Mouse (Mus musculus) midbrain, embryonic 15.5 days (tissue): ENCODE results near the gene Morn1. TPM values are rescaled to one million over a fixed set of nuclear protein-coding genes. Genes with fewer than 3 reads are reported as not detected.
A peak's percentile ranks its signal among the peaks of the same experiment; 100 is the strongest.

ENCODE experiments used
- ATAC-seq: fragments of 200-750 bp; cut with Nextera tagmentation; replicated peaks from 2 replicates; pipeline ENCODE4 v1.8.0; 2017; ENCODE audit warnings: moderate TSS enrichment
- H3K27ac ChIP-seq: fragments of 300-500 bp; sonication (generic); 2 replicates; pipeline ENCODE4 v1.5.1; 2015; ENCODE audit warnings: mild to moderate bottlenecking, inconsistent platforms
- H3K27me3 ChIP-seq: fragments of 300-500 bp; sonication (generic); replicated peaks from 2 replicates; pipeline ENCODE4 v1.6.1; 2015; ENCODE audit warnings: inconsistent platforms
- H3K36me3 ChIP-seq: fragments of 300-500 bp; sonication (generic); replicated peaks from 2 replicates; pipeline ENCODE4 v1.6.1; 2015; ENCODE audit warnings: inconsistent platforms
- H3K4me1 ChIP-seq: fragments of 300-500 bp; sonication (generic); 2 replicates; pipeline ENCODE4 v1.6.1; 2015; ENCODE audit warnings: inconsistent platforms
- H3K4me2 ChIP-seq: fragments of 300-500 bp; sonication (generic); 2 replicates; pipeline ENCODE4 v1.6.1; 2015; ENCODE audit warnings: inconsistent platforms, mild to moderate bottlenecking, moderate library complexity
- H3K4me3 ChIP-seq: fragments of 300-500 bp; sonication (generic); 2 replicates; pipeline ENCODE4 v1.5.1; 2015; ENCODE audit warnings: mild to moderate bottlenecking, inconsistent platforms
- H3K9ac ChIP-seq: fragments of 300-500 bp; sonication (generic); 2 replicates; pipeline ENCODE4 v1.6.1; 2015; ENCODE audit warnings: mild to moderate bottlenecking, inconsistent platforms
- H3K9me3 ChIP-seq: fragments of 300-500 bp; sonication (generic); 2 replicates; pipeline ENCODE4 v1.6.1; 2016; ENCODE audit warnings: inconsistent platforms
- WGBS: fragments of 180-500 bp; shearing (Covaris S2); methylation state at CpG from one replicate; pipeline ENCODE4 v1.1.7; 2015; ENCODE audit warnings: mixed read lengths; 5-methylcytosine and 5-hydroxymethylcytosine counted together
- polyA plus RNA-seq: library from polyadenylated mRNA; unstranded; fragments of >200 nt; fragmentation: Nextera tagmentation; extraction: Ambion mirVana; gene quantifications from 2 replicates; pipeline ENCODE4 v1.2.1, GENCODE M21; 2015

Morn1 gene
- polyA plus RNA-seq, 1 experiment from 2014 or later, result 8.2 TPM

- no peak overlapping the region for H3K4me2 ChIP-seq
- 0 out of 2 replicates have a peak, but pooled peaks cover 3% of the 10 kb centered on the region for H3K27me3 ChIP-seq
- ATAC-seq, result no peak
- no peak overlapping the region for H3K9ac ChIP-seq
- no peak overlapping the region for H3K4me3 ChIP-seq
- H3K9me3 ChIP-seq, result no peaks in the 10 kb centered on the region
- H3K4me1 ChIP-seq, result peaks cover 34% of the 10 kb centered on the region
- H3K36me3 ChIP-seq, result no peaks in the 10 kb centered on the region
- 70% methylated on average over 14 of the region's 14 CpGs for WGBS
- no peak overlapping the region for H3K27ac ChIP-seq
These were observed 59.9 kb downstream of the Morn1 start for GRCm38 (mm10) chr4:155146107-155146823.

GRCm38 (mm10) chr4:155148453-155148852 is 62.1 kb downstream of the Morn1 start:
- ATAC-seq, result no peak
- 87% methylated on average over 4 of the region's 4 CpGs for WGBS
- H3K27ac ChIP-seq, result no peak overlapping the region
- 0 out of 2 replicates have a peak, but pooled peaks cover 3% of the 10 kb centered on the region for H3K27me3 ChIP-seq
- no peak overlapping the region for H3K9ac ChIP-seq
- H3K4me3 ChIP-seq, result no peak overlapping the region
- no peak overlapping the region for H3K4me2 ChIP-seq
- no peaks in the 10 kb centered on the region for H3K36me3 ChIP-seq
- no peaks in the 10 kb centered on the region for H3K9me3 ChIP-seq
- peaks cover 35% of the 10 kb centered on the region for H3K4me1 ChIP-seq

- H3K27me3 ChIP-seq, result 0 out of 2 replicates have a peak, but pooled peaks cover 3% of the 10 kb centered on the region
- 83% methylated on average over 8 of the region's 8 CpGs for WGBS
- no peak overlapping the region for H3K4me2 ChIP-seq
- no peak for ATAC-seq
- peaks cover 29% of the 10 kb centered on the region for H3K4me1 ChIP-seq
- no peak overlapping the region for H3K9ac ChIP-seq
- H3K9me3 ChIP-seq, result no peaks in the 10 kb centered on the region
- no peaks in the 10 kb centered on the region for H3K36me3 ChIP-seq
- H3K4me3 ChIP-seq, result no peak overlapping the region
- H3K27ac ChIP-seq, result no peak overlapping the region
These were observed 62.7 kb downstream of the Morn1 start for GRCm38 (mm10) chr4:155148910-155149698.

- Histone ChIP-seq H3K4me1 (peaks cover 22% of the 10 kb centered on the region), H3K4me3 (no peak overlapping the region), H3K27me3 (0 out of 2 replicates have a peak, but pooled peaks cover 3% of the 10 kb centered on the region), H3K9me3 (no peaks in the 10 kb centered on the region), H3K36me3 (no peaks in the 10 kb centered on the region; the same call in 1 of the 2 replicates), H3K4me2 (peak overlapping the region; percentile 76), H3K27ac (no peak overlapping the region), H3K9ac (peak overlapping the region; percentile 44; the same call in 1 of the 2 replicates)
- ATAC-seq, result no peak
- WGBS, result 78% methylated on average over 6 of the region's 6 CpGs
These were observed 63.5 kb downstream of the Morn1 start for GRCm38 (mm10) chr4:155149941-155150275.

GRCm38 (mm10) chr4:155150276-155151113 is 64.1 kb downstream of the Morn1 start:
- peak; percentile 77 for ATAC-seq
- peak overlapping the region; percentile 18; the same call in 1 of the 2 replicates for H3K27ac ChIP-seq
- WGBS, result 6% methylated on average over 73 of the region's 73 CpGs

GRCm38 (mm10) chr4:155151221-155151788 is 64.9 kb downstream of the Morn1 start:
- Histone ChIP-seq H3K9me3 (no peaks in the 10 kb centered on the region), H3K27me3 (0 out of 2 replicates have a peak, but pooled peaks cover 3% of the 10 kb centered on the region), H3K27ac (peak overlapping the region; percentile 18; the same call in 1 of the 2 replicates), H3K4me1 (peaks cover 16% of the 10 kb centered on the region), H3K4me2 (peak overlapping the region; percentile 76), H3K9ac (peak overlapping the region; percentile 44; the same call in 1 of the 2 replicates), H3K36me3 (no peaks in the 10 kb centered on the region; the same call in 1 of the 2 replicates), H3K4me3 (peak overlapping the region; percentile 42)
- ATAC-seq, result no peak
- WGBS, result 54% methylated on average over 12 of the region's 12 CpGs

More at GRCm38 (mm10) chr4:155150276-155151113, 64.1 kb downstream of the Morn1 start:
- Histone ChIP-seq H3K27me3 (0 out of 2 replicates have a peak, but pooled peaks cover 3% of the 10 kb centered on the region), H3K9ac (peak overlapping the region; percentile 44), H3K9me3 (no peaks in the 10 kb centered on the region), H3K4me2 (peak overlapping the region; percentile 76), H3K4me1 (peaks cover 19% of the 10 kb centered on the region), H3K36me3 (no peaks in the 10 kb centered on the region; the same call in 1 of the 2 replicates), H3K4me3 (peak overlapping the region; percentile 42)

- ATAC-seq, result no peak
- Histone ChIP-seq H3K9ac (no peak overlapping the region), H3K4me3 (no peak overlapping the region), H3K27me3 (0 out of 2 replicates have a peak, but pooled peaks cover 3% of the 10 kb centered on the region), H3K36me3 (no peaks in the 10 kb centered on the region; the same call in none of the 2 replicates), H3K4me1 (peaks cover 14% of the 10 kb centered on the region; the same call in 1 of the 2 replicates), H3K27ac (no peak overlapping the region), H3K4me2 (no peak overlapping the region), H3K9me3 (no peaks in the 10 kb centered on the region)
- WGBS, result 81% methylated on average over 4 of the region's 4 CpGs
These were observed 65.5 kb downstream of the Morn1 start for GRCm38 (mm10) chr4:155151845-155152244.

GRCm38 (mm10) chr4:155152476-155152875 is 66.1 kb downstream of the Morn1 start:
- ATAC-seq, result no peak
- 0 out of 2 replicates have a peak, but pooled peaks cover 3% of the 10 kb centered on the region for H3K27me3 ChIP-seq
- no peak overlapping the region for H3K9ac ChIP-seq
- H3K4me1 ChIP-seq, result peaks cover 14% of the 10 kb centered on the region; the same call in 1 of the 2 replicates
- H3K9me3 ChIP-seq, result no peaks in the 10 kb centered on the region
- no peak overlapping the region for H3K4me2 ChIP-seq
- WGBS, result 93% methylated on average over 6 of the region's 6 CpGs
- H3K4me3 ChIP-seq, result no peak overlapping the region
- no peak overlapping the region for H3K27ac ChIP-seq
- H3K36me3 ChIP-seq, result peaks cover 6% of the 10 kb centered on the region

- H3K27me3 ChIP-seq, result 0 out of 2 replicates have a peak, but pooled peaks cover 3% of the 10 kb centered on the region
- 80% methylated on average over 3 of the region's 3 CpGs for WGBS
These were observed 67.2 kb downstream of the Morn1 start for GRCm38 (mm10) chr4:155153389-155154072.

GRCm38 (mm10) chr4:155154986-155155385 is 68.6 kb downstream of the Morn1 start:
- ATAC-seq, result no peak
- H3K27me3 ChIP-seq, result 0 out of 2 replicates have a peak, but pooled peaks cover 3% of the 10 kb centered on the region
- H3K4me1 ChIP-seq, result peaks cover 14% of the 10 kb centered on the region; the same call in 1 of the 2 replicates
- WGBS, result 81% methylated on average over 11 of the region's 11 CpGs
- no peaks in the 10 kb centered on the region for H3K9me3 ChIP-seq
- H3K36me3 ChIP-seq, result peaks cover 23% of the 10 kb centered on the region
- H3K4me2 ChIP-seq, result no peak overlapping the region
- H3K4me3 ChIP-seq, result no peak overlapping the region
- no peak overlapping the region for H3K9ac ChIP-seq
- H3K27ac ChIP-seq, result no peak overlapping the region

More at GRCm38 (mm10) chr4:155153389-155154072, 67.2 kb downstream of the Morn1 start:
- Histone ChIP-seq H3K4me1 (peaks cover 14% of the 10 kb centered on the region; the same call in 1 of the 2 replicates), H3K4me2 (no peak overlapping the region), H3K4me3 (no peak overlapping the region), H3K36me3 (peaks cover 15% of the 10 kb centered on the region), H3K27ac (no peak overlapping the region), H3K9ac (no peak overlapping the region), H3K9me3 (no peaks in the 10 kb centered on the region)
- ATAC-seq, result no peak

GRCm38 (mm10) chr4:155156734-155157133 is 70.4 kb downstream of the Morn1 start:
- H3K9ac ChIP-seq, result no peak overlapping the region
- 94% methylated on average over 17 of the region's 17 CpGs for WGBS
- H3K27ac ChIP-seq, result no peak overlapping the region
- H3K4me2 ChIP-seq, result no peak overlapping the region
- H3K4me1 ChIP-seq, result 0 out of 2 replicates have a peak, but pooled peaks cover 6% of the 10 kb centered on the region
- H3K36me3 ChIP-seq, result peaks cover 23% of the 10 kb centered on the region
- H3K9me3 ChIP-seq, result no peaks in the 10 kb centered on the region
- H3K4me3 ChIP-seq, result no peak overlapping the region
- no peaks in the 10 kb centered on the region for H3K27me3 ChIP-seq
- ATAC-seq, result no peak
